Mouse (Mus musculus) limb, embryonic 10.5 days (tissue): ENCODE results near the gene Gm28047. TPM values are rescaled to one million over a fixed set of nuclear protein-coding genes. Genes with fewer than 3 reads are reported as not detected.
A peak's percentile ranks its signal among the peaks of the same experiment; 100 is the strongest.
"Not testable (repeated sequence)": the region's sequence is repeated elsewhere in the genome, so short reads cannot be mapped to it uniquely, and the experiment has no call there.

ENCODE experiments used
- DNase-seq: peaks from one replicate; pipeline ENCODE4 v3.0.0-alpha.2; 2017; ENCODE audit warnings: low spot score
- H3K27ac ChIP-seq: fragments of 300-500 bp; sonication (generic); 2 replicates; pipeline ENCODE4 v1.5.1; 2016; ENCODE audit warnings: mild to moderate bottlenecking
- H3K27me3 ChIP-seq: fragments of 300-500 bp; sonication (generic); 2 replicates; pipeline ENCODE4 v1.6.1; 2016; ENCODE audit warnings: low read depth, mild to moderate bottlenecking; ENCODE audit not compliant: poor library complexity, severe bottlenecking
- H3K36me3 ChIP-seq: fragments of 300-500 bp; sonication (generic); 2 replicates; pipeline ENCODE4 v1.6.1; 2016; ENCODE audit warnings: mild to moderate bottlenecking, moderate library complexity
- H3K4me1 ChIP-seq: fragments of 300-500 bp; sonication (generic); 2 replicates; pipeline ENCODE4 v1.6.1; 2016
- H3K4me3 ChIP-seq: fragments of 300-500 bp; sonication (generic); 2 replicates; pipeline ENCODE4 v1.5.1; 2016; ENCODE audit warnings: mild to moderate bottlenecking, moderate library complexity
- H3K9me3 ChIP-seq: fragments of 300-500 bp; sonication (generic); replicated peaks from 2 replicates; pipeline ENCODE4 v1.6.1; 2016; ENCODE audit warnings: mild to moderate bottlenecking
- WGBS: fragments of 180-500 bp; shearing (Covaris S2); methylation state at CpG from one replicate; pipeline ENCODE4 v1.1.7; 2016; 5-methylcytosine and 5-hydroxymethylcytosine counted together
- polyA plus RNA-seq: library from polyadenylated mRNA; unstranded; fragments of >200 nt; fragmentation: Nextera tagmentation; extraction: Ambion mirVana; gene quantifications from 2 replicates; pipeline ENCODE4 v1.2.1, GENCODE M21; 2016

Gene Gm28047
- polyA plus RNA-seq, result 0.31 TPM in 1 of 2 replicates, not detected in the other

DNA sequence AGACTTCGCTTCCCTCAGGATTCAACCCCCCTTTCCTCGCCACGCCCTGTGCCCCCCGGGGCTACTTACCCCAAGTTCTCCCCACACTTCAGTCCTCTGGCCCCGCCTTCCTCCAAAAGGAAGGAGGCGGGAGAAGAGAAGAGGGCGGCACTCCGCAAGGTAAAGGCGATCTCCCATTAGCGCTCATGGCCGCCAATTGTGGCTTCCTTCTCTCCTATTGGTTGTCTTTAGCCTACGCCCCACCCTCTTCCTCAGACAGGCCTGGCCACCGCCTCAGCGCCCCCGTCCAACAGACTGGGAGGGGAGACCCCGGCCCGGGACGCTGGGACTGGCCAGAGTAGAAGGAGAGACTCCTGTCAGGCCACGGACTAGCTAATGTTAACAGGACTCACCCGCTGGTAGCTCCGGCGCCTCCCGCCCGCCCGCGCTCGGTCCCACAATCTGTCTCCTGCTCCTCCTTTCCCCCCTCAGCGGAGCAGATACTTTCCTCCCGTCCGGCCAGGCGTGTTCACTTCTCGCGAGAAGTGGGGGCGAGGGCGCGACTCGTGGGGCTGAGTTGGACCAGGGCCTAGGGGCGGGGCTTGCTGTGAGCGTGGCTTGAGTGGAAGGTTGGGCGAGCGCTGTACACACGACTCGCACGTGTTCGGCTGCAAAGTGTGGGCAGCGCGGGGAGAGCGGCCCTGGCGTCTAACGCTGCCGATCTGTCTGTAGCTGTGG is at the start of gene Gm28047, which contains the start of gene Atf7:
Gene Gm28047 (minus strand): TSS at position 98 of the 717 bp plus-strand sequence.
Gene Atf7 (minus strand): TSS at position 495 of the 717 bp plus-strand sequence.
- H3K27ac ChIP-seq, result peak within 1 kb of the TSS; percentile 98
- peak; percentile 98 for DNase-seq
- H3K4me1 ChIP-seq, result peaks cover 16% of the 10 kb centered on the region
- H3K36me3 ChIP-seq, result peaks cover 3% of the 10 kb centered on the region; the same call in 1 of the 2 replicates
- no peaks in the 10 kb centered on the region for H3K27me3 ChIP-seq
- under 1% methylated on average over 50 of the region's 51 CpGs for WGBS
- H3K4me3 ChIP-seq, result peak within 1 kb of the TSS; percentile 71
- no peaks in the 10 kb centered on the region for H3K9me3 ChIP-seq

DNA sequence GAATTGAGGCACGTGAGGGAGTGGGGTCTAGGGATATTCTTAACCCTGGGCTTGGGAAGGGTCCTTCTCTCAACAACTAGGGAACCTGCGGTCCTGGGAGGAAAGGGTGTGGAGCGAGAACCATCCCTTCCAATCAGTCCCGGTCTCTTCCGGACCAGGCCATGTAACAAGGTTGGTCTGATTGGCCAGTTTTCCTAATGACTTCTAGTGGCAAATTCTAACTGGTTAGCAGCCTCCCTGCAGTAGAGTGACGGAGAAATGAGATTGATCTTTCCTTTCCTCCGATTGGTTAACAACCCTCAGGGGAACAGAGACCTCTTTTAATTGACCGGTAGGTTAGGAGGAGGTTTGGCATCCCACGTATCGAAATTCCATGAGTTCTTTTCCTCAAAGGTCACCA is 48.7 kb upstream of the Gm28047 start:
- Histone ChIP-seq H3K27ac (peak overlapping the region; percentile 100), H3K4me3 (peak overlapping the region; percentile 87), H3K4me1 (peaks cover 49% of the 10 kb centered on the region), H3K9me3 (no peaks in the 10 kb centered on the region), H3K36me3 (peaks cover 10% of the 10 kb centered on the region), H3K27me3 (no peaks in the 10 kb centered on the region)
- DNase-seq, result peak; percentile 64
- WGBS, result under 1% methylated on average over 10 of the region's 10 CpGs

DNA sequence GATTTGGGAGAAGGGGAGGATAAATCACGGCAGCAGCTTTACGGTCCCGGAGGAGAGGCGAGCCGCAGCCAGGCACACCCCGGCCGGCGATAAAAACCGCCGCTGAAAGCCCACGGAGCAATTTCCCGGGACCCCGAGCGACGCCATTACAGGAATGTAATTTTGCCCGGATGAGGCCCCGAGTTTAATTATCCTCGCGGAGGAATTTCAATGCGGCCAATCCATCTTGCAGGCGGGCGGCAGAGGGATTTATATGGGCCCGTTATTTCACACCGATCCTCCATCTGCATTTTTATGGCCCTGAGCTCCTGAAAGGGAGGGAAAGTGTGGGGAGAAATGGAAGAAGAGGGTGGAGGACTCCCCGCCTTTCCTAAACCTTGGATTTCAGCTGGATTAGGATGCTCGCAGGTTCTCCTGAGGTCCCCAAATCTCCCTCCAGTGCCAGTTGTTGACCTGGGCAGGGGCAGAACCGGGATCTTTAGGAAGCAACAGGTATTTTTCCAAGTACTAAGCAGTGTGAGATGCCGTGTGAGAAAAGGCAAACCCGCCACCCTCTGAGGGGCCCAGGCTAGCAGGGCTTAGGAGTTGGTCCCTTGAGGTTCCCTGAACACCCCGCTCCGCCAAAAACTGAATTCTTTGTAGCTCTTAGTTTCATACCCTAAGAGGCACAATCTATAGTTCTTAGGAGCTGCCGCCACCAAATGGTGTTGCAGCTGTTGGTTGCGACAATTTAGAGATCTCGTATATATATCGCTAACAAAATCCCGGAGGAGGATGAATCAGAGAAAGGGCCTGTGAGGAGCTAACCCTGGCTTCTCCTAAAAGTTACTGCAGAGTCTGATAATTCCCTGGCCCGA is 47.6 kb upstream of the Gm28047 start, which contains the start of gene Atp5g2:
Gene Atp5g2 (minus strand): TSS at position 138 of the 857 bp plus-strand sequence.
- H3K27ac ChIP-seq, result peak within 1 kb of the TSS; percentile 100
- WGBS, result 2% methylated on average over 37 of the region's 37 CpGs
- H3K4me3 ChIP-seq, result peak within 1 kb of the TSS; percentile 87
- H3K27me3 ChIP-seq, result no peaks in the 10 kb centered on the region
- DNase-seq, result peak; percentile 72
- H3K9me3 ChIP-seq, result no peaks in the 10 kb centered on the region
- peaks cover 49% of the 10 kb centered on the region for H3K4me1 ChIP-seq
- peaks cover 19% of the 10 kb centered on the region for H3K36me3 ChIP-seq

DNA sequence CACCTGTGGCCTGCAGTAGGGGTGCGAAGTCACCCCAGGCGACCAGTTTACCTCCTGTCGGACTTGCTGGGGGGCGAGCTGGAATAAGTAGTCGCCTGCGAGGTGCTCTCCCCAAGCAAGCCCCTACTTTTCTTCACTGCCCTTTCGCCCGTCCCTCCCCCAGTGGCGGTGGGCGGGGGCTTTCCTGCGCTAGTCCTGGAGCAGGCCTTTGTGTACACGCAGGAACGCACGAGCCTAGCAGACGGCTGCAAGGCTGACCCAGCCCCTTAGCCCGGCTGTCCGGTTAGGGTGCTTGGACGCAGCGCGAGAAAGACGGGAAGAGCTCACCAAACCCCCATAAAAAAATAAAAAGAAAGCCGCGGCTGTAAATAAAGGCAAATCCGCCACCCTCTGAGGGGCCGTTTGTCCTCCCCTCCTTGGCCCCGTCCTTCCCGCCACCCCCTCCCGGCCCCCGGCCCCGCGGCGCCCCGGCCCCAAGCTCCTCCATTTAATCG is 46.9 kb upstream of the Gm28047 start:
- Histone ChIP-seq H3K4me1 (peaks cover 49% of the 10 kb centered on the region), H3K27ac (peak overlapping the region; percentile 100), H3K27me3 (no peaks in the 10 kb centered on the region), H3K36me3 (peaks cover 26% of the 10 kb centered on the region), H3K4me3 (peak overlapping the region; percentile 87), H3K9me3 (no peaks in the 10 kb centered on the region)
- DNase-seq, result peak; percentile 91
- under 1% methylated on average over 33 of the region's 34 CpGs for WGBS

DNA sequence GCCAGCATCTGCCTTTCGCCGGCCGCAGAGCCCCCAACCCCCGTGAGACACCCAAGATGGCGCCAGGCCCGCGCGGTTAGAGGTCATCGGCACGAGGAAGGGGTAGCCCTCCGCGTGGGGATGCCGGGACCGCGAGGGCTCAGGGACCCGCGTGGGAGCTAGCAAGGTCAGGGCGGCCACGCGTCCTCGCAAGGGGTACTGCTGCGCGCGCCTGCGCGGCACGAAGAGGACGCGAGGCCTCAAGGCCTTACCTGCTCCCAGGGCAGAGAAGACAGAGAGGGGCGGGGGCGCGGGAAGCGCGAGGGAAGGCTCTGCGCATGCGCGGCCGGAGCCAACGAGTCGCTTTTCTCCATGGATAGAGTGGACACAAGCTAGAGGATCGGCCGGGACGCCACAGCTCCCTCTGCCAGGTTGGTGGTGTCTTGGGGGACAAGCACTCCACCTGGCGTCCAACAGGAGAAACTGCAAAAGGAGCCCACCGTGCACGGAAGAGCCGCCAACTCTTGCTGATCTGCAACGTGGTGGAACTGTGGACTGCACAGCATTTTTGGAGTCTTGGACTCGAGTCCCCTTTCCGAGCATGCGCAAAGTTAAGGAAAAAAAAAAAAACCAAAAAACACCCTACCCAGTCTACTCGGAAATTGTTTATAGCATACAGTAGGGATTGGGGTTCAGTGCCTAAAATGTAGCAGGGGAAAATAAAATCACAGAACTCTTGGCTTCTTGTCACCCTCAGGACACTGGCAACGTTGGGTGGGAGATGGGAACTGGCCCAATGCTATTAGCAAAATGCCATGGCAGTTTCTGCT is 46.1 kb upstream of the Gm28047 start:
- WGBS, result under 1% methylated on average over 53 of the region's 53 CpGs
- Histone ChIP-seq H3K27ac (peak overlapping the region; percentile 100), H3K9me3 (no peaks in the 10 kb centered on the region), H3K27me3 (no peaks in the 10 kb centered on the region), H3K4me1 (peaks cover 49% of the 10 kb centered on the region), H3K4me3 (peak overlapping the region; percentile 87), H3K36me3 (peaks cover 34% of the 10 kb centered on the region)
- peak; percentile 100 for DNase-seq

DNA sequence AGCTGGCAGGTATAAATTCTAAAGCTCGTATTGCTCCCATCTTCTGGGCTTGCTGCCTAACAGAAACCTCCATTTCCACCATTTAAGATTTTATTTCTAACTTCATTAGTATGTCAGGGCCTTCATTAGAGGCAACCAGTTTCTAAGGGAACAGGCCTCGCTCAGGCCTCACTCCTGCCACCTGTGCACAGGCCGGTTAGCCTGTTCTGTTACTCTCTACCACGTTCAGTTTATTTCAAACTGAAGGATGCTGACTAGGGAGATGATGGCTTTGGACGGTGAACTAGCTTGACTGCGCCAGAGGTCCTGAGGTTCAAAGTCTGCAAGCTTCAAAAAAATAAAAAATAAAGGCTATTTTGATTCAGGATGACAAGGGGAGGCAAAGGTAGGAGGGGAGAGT is 45.4 kb upstream of the Gm28047 start:
- H3K36me3 ChIP-seq, result peaks cover 41% of the 10 kb centered on the region
- no peaks in the 10 kb centered on the region for H3K27me3 ChIP-seq
- H3K9me3 ChIP-seq, result no peaks in the 10 kb centered on the region
- WGBS, result 19% methylated on average over 6 of the region's 6 CpGs
- DNase-seq, result no peak
- peak overlapping the region; percentile 87 for H3K4me3 ChIP-seq
- H3K27ac ChIP-seq, result peak overlapping the region; percentile 100
- H3K4me1 ChIP-seq, result peaks cover 49% of the 10 kb centered on the region

DNA sequence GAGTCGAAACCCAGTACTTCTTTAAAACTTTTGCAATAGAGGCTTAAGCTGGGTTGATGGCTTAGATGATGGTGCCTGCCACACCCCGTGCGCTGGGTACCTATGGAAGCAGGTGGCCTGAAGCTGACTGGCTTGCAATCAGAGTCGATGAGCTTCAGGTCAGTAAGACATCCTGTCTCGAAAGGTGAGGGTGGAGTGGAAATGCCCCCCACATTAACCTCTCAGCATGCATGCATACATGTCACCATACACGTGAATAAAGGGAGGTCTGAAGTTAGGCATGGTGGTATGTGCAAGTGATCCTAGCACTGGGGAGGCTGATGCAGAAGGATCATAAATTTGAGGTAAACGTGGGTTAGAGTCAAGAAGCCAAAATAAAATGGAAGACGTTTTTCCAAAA is 44.7 kb upstream of the Gm28047 start:
- Histone ChIP-seq H3K36me3 (peaks cover 48% of the 10 kb centered on the region), H3K4me3 (peak overlapping the region; percentile 87; the same call in 1 of the 2 replicates), H3K27me3 (no peaks in the 10 kb centered on the region), H3K9me3 (no peaks in the 10 kb centered on the region), H3K27ac (peak overlapping the region; percentile 32; the same call in 1 of the 2 replicates), H3K4me1 (peaks cover 49% of the 10 kb centered on the region)
- DNase-seq, result no peak
- 89% methylated on average over 8 of the region's 8 CpGs for WGBS

DNA sequence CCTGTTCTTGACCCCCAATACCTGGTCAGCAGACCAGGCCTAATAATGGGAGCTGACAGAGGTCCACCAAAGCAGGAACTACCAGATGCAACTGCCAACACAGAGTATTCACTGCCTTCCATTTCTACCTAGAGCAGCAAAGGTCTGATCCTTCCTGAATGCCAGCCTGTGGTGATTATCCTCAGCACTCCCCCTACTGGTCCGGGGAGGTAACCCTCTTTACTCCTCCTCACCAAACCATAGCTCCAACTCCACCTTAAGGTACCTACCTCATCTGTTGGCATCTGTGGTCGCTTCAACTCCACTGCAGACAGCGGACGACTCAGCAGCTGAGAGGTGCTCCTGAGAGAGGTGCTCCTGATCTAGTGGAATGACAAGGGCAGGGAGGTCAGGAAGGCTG is 40.6 kb upstream of the Gm28047 start:
- H3K36me3 ChIP-seq, result peaks cover 88% of the 10 kb centered on the region
- no peaks in the 10 kb centered on the region for H3K9me3 ChIP-seq
- peak; percentile 53 for DNase-seq
- no peak overlapping the region for H3K27ac ChIP-seq
- 55% methylated on average over 4 of the region's 4 CpGs for WGBS
- peaks cover 12% of the 10 kb centered on the region for H3K4me1 ChIP-seq
- no peak overlapping the region for H3K4me3 ChIP-seq
- no peaks in the 10 kb centered on the region for H3K27me3 ChIP-seq

DNA sequence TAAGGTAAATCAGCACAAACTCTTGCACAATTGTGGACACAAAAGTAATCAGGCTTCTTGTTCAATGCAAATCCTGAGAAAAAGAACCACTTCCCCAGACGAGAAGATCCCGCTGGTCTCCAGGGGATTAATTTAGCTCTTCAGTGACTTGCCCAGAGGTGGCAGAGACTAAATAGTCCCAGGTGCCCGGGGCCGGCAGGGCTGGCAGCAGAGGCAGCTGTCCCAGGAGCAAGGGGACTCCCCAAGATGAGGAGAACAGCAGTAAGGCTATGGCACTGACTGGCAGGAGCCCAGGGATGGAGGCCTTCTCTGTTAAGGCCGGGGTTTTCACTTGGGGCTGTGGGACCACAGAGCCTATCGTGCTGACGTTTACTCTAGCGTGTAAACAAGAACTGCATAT is 39.0 kb upstream of the Gm28047 start:
- Histone ChIP-seq H3K27ac (no peak overlapping the region), H3K9me3 (no peaks in the 10 kb centered on the region), H3K4me1 (no peaks in the 10 kb centered on the region), H3K36me3 (peaks cover 88% of the 10 kb centered on the region), H3K27me3 (no peaks in the 10 kb centered on the region), H3K4me3 (no peak overlapping the region)
- DNase-seq, result no peak
- 89% methylated on average over 8 of the region's 8 CpGs for WGBS

DNA sequence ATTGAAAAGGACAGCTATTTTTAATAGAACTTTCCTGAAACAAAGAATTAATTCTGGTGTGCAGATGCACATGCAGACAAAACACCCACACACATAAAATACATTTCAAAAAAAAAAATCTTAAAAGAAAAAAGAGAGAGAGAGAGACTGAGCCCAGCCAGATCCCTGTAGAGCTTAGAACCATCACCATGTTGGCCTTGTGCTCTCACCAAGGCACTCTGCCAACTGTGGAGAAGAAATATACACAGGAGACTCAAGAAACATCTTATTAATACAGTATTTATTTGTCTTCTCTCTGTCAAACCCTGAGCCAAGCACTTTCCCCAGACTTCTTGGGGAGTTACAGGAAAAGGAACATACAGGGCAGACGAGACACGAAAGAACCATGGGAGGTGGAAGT is 37.7 kb upstream of the Gm28047 start:
- not testable (repeated sequence) for H3K9me3 ChIP-seq, DNase-seq, H3K27ac ChIP-seq, H3K4me1 ChIP-seq, H3K27me3 ChIP-seq, H3K4me3 ChIP-seq
- WGBS, result 100% methylated on average over 2 of the region's 2 CpGs
- H3K36me3 ChIP-seq, result peaks cover 77% of the 10 kb centered on the region

DNA sequence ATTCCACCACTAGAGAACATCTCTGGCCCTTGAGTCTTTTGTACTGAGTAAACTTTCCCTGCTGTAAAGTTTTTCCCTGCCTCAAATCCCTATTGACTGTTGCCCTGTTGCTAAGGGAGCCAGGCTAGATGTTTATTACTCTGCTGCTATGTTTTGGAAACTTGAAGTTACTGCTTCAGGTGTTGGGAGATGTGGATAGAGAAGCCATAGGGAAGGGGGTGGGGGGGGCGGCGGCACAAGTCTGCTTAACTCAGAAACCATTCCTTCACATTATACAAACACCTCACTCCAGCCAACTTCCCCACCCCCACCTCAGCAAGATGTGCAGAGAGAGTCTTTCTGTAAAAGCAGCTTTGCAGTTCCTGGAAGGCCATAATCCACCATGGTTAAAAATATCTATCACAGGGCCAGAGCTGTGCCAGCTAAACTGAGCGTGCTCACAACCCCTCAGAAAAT is 33.1 kb upstream of the Gm28047 start:
- Histone ChIP-seq H3K27me3 (no peaks in the 10 kb centered on the region), H3K4me1 (no peaks in the 10 kb centered on the region), H3K4me3 (no peak overlapping the region), H3K36me3 (peaks cover 31% of the 10 kb centered on the region), H3K27ac (no peak overlapping the region; the same call in 1 of the 2 replicates), H3K9me3 (no peaks in the 10 kb centered on the region)
- 60% methylated on average over 3 of the region's 3 CpGs for WGBS
- DNase-seq, result no peak

DNA sequence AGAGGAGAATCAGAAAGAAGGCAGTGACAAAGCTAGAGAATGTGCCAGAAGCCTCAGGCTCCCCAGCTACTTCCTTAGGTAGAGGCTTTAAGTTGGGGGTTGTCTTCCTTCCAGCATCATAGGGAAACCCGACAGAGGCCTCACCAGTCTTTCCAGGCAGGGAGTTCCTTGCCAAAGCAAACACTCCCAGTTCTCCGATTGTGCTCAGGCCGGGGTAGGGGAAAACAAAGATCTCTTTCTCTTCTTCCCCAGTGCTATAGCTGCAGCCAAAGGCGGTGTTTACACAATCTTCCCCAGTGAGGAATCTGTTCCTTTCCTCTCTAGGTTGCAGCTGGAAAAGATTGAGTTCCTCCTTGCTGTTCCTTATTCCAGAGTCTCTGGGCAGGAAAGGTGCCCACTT is 31.8 kb upstream of the Gm28047 start:
- 59% methylated on average over 4 of the region's 4 CpGs for WGBS
- Histone ChIP-seq H3K27me3 (no peaks in the 10 kb centered on the region), H3K4me1 (no peaks in the 10 kb centered on the region), H3K36me3 (peaks cover 19% of the 10 kb centered on the region), H3K4me3 (no peak overlapping the region), H3K9me3 (no peaks in the 10 kb centered on the region), H3K27ac (peak overlapping the region; percentile 54; the same call in 1 of the 2 replicates)
- DNase-seq, result no peak
